Mouse (Mus musculus): ENCODE measurements at regions not wholly inside any gene's neighbourhood (a gene's known extent, or its start where the extent isn't known, plus 50 kb on each side); places are given as distances from the start of the nearest gene placed in this dataset.

DNA sequence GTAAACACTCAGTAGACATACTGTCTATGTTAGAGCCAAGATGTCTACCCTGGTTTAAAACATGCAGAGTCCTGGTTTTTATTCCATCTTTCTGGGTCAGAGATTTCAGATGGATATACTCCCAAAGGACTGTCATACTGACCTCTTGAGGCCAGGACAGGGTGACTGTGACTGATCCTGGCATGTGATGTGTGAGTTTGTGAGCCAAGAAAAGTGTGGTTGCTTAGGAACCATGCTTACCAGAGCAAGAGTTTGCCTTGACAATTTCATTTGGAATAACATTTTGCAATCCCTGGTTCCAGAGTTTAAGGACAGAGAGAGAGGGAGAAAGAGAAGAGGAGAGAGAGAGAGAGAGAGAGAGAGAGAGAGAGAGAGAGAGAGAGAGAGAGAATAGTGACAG, 395.2 kb upstream of the Cdh11 start:
- Histone ChIP-seq H3K79me3 (ENCODE audit: low read depth) (no peaks in the 10 kb centered on the region), H3K79me2 (ENCODE audit: control insufficient read depth, insufficient read depth) (no peaks in the 10 kb centered on the region)
- no peak for TF ChIP-seq MAX (IDR thresholded peaks at IDR 0.05)
- TF ChIP-seq MYOG (IDR thresholded peaks at IDR 0.05; ENCODE audit: control insufficient read depth, extremely low read depth, insufficient read length) = no peak
- no peak for TF ChIP-seq USF1 (IDR thresholded peaks at IDR 0.05; ENCODE audit: low read depth)
- TF ChIP-seq FOSL1 (IDR thresholded peaks at IDR 0.05; ENCODE audit: insufficient read depth, low read length, poor library complexity, severe bottlenecking) = no peak
- no peak for TF ChIP-seq CTCF (IDR thresholded peaks at IDR 0.05; ENCODE audit: control insufficient read depth, insufficient read depth, insufficient read length)
- no peak for TF ChIP-seq MYOD1 (IDR thresholded peaks at IDR 0.05; ENCODE audit: control insufficient read depth, insufficient read length, low read depth)
- no peak for TF ChIP-seq CEBPB (IDR thresholded peaks at IDR 0.05; ENCODE audit: low read depth)

GRCm38 (mm10) chr8:103188720-103189498, 403.5 kb upstream of the Cdh11 start:
- H3K79me2 ChIP-seq (ENCODE audit: control insufficient read depth, insufficient read depth) = no peaks in the 10 kb centered on the region
- H3ac ChIP-seq (ENCODE audit: control insufficient read depth, insufficient read length, low read depth) = no peak overlapping the region
- no peaks in the 10 kb centered on the region for H3K36me3 ChIP-seq (ENCODE audit: control insufficient read depth, insufficient read depth)
- TF ChIP-seq CEBPB (IDR thresholded peaks at IDR 0.05; ENCODE audit: low read depth) (no peak), MAX (IDR thresholded peaks at IDR 0.05) (no peak), MYOG (IDR thresholded peaks at IDR 0.05; ENCODE audit: control insufficient read depth, extremely low read depth, insufficient read length) (no peak), USF1 (IDR thresholded peaks at IDR 0.05; ENCODE audit: low read depth) (no peak), FOSL1 (IDR thresholded peaks at IDR 0.05; ENCODE audit: insufficient read depth, low read length, poor library complexity, severe bottlenecking) (no peak), MYOD1 (IDR thresholded peaks at IDR 0.05; ENCODE audit: control insufficient read depth, insufficient read length, low read depth) (no peak), CTCF (IDR thresholded peaks at IDR 0.05; ENCODE audit: control insufficient read depth, insufficient read depth, insufficient read length) (no peak)
- no peaks in the 10 kb centered on the region for H3K27me3 ChIP-seq (ENCODE audit: control insufficient read depth, insufficient read depth, insufficient read length)
- no peaks in the 10 kb centered on the region for H3K79me3 ChIP-seq (ENCODE audit: low read depth)
- H3K4me3 ChIP-seq (ENCODE audit: insufficient read depth, poor library complexity, severe bottlenecking) = no peak overlapping the region

More for the DNA sequence above, 395.2 kb upstream of the Cdh11 start:
- Histone ChIP-seq H3K36me3 (ENCODE audit: control insufficient read depth, insufficient read depth) (no peaks in the 10 kb centered on the region), H3ac (ENCODE audit: control insufficient read depth, insufficient read length, low read depth) (no peak overlapping the region), H3K27me3 (ENCODE audit: control insufficient read depth, insufficient read depth, insufficient read length) (no peaks in the 10 kb centered on the region), H3K4me3 (ENCODE audit: insufficient read depth, poor library complexity, severe bottlenecking) (no peak overlapping the region)

- H3K36me3 ChIP-seq (ENCODE audit: control insufficient read depth, insufficient read depth) = no peaks in the 10 kb centered on the region
- no peak for TF ChIP-seq CEBPB (IDR thresholded peaks at IDR 0.05; ENCODE audit: low read depth)
- TF ChIP-seq MAX (IDR thresholded peaks at IDR 0.05) = no peak
- no peak for TF ChIP-seq CTCF (IDR thresholded peaks at IDR 0.05; ENCODE audit: control insufficient read depth, insufficient read depth, insufficient read length)
- no peak for TF ChIP-seq FOSL1 (IDR thresholded peaks at IDR 0.05; ENCODE audit: insufficient read depth, low read length, poor library complexity, severe bottlenecking)
- TF ChIP-seq MYOG (IDR thresholded peaks at IDR 0.05; ENCODE audit: control insufficient read depth, extremely low read depth, insufficient read length) = no peak
- TF ChIP-seq MYOD1 (IDR thresholded peaks at IDR 0.05; ENCODE audit: control insufficient read depth, insufficient read length, low read depth) = no peak
- TF ChIP-seq USF1 (IDR thresholded peaks at IDR 0.05; ENCODE audit: low read depth) = no peak
Observed at GRCm38 (mm10) chr8:103198251-103198650, 412.8 kb upstream of the Cdh11 start.

DNA sequence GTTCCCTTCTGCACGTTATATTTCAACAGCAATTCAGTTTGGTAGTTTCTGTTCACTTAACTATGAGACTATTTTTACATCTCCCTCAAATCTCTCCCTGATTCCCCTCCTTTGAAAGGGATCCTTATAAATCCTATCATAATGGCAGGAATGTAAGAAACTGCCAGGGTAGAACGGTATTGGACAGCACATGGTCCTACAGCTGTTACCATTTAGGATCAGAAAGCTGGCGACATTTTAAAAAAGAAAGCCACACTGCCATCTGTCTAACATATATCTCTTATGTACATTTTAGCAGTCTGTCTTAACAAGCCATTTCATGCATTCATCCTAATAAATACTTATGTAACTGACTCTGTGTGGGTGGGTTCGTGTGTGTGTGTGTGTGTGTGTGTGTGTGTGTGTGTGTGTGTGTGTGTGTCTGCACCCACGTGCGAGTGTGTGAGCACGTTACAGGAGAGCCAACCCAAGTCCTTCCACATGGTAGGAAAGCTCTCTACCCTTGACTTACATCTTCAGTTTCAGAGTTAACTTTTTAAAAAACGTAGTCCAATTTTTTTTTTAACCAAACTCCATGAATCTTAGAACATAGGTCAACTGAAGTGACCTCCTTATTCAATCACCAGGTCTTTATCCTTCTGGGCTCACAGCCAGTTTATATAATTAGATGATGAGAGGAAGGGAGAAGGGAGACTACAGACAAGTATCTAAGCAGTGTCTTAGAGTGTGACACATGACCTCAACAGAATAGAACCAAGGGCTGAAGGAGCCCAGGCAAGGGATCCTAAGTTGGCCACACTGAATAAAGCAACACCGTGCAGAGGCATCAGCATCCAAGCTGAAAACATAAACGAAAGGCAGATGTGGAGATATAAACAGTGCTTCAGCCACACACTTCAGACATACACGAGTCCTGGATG, 414.5 kb upstream of the Cdh11 start:
- no peak for TF ChIP-seq MYOD1 (IDR thresholded peaks at IDR 0.05; ENCODE audit: control insufficient read depth, insufficient read length, low read depth)
- no peak for TF ChIP-seq USF1 (IDR thresholded peaks at IDR 0.05; ENCODE audit: low read depth)
- no peak for TF ChIP-seq CEBPB (IDR thresholded peaks at IDR 0.05; ENCODE audit: low read depth)
- no peak for TF ChIP-seq MYOG (IDR thresholded peaks at IDR 0.05; ENCODE audit: control insufficient read depth, extremely low read depth, insufficient read length)
- no peak for TF ChIP-seq MAX (IDR thresholded peaks at IDR 0.05)
- TF ChIP-seq CTCF (IDR thresholded peaks at IDR 0.05; ENCODE audit: control insufficient read depth, insufficient read depth, insufficient read length) = no peak
- no peak for TF ChIP-seq FOSL1 (IDR thresholded peaks at IDR 0.05; ENCODE audit: insufficient read depth, low read length, poor library complexity, severe bottlenecking)
- H3K36me3 ChIP-seq (ENCODE audit: control insufficient read depth, insufficient read depth) = no peaks in the 10 kb centered on the region
- no peak overlapping the region for H3ac ChIP-seq (ENCODE audit: control insufficient read depth, insufficient read length, low read depth)
- H3K4me3 ChIP-seq (ENCODE audit: insufficient read depth, poor library complexity, severe bottlenecking) = no peak overlapping the region
- no peaks in the 10 kb centered on the region for H3K27me3 ChIP-seq (ENCODE audit: control insufficient read depth, insufficient read depth, insufficient read length)
- H3K79me3 ChIP-seq (ENCODE audit: low read depth) = no peaks in the 10 kb centered on the region
- H3K79me2 ChIP-seq (ENCODE audit: control insufficient read depth, insufficient read depth) = no peaks in the 10 kb centered on the region

More at GRCm38 (mm10) chr8:103198251-103198650, 412.8 kb upstream of the Cdh11 start:
- Histone ChIP-seq H3K27me3 (ENCODE audit: control insufficient read depth, insufficient read depth, insufficient read length) (no peaks in the 10 kb centered on the region), H3ac (ENCODE audit: control insufficient read depth, insufficient read length, low read depth) (no peak overlapping the region), H3K79me2 (ENCODE audit: control insufficient read depth, insufficient read depth) (no peaks in the 10 kb centered on the region), H3K4me3 (ENCODE audit: insufficient read depth, poor library complexity, severe bottlenecking) (no peak overlapping the region), H3K79me3 (ENCODE audit: low read depth) (no peaks in the 10 kb centered on the region)

GRCm38 (mm10) chr8:103203710-103204109, 418.3 kb upstream of the Cdh11 start:
- no peaks in the 10 kb centered on the region for H3K36me3 ChIP-seq (ENCODE audit: control insufficient read depth, insufficient read depth)
- no peak overlapping the region for H3K4me3 ChIP-seq (ENCODE audit: insufficient read depth, poor library complexity, severe bottlenecking)
- TF ChIP-seq MYOG (IDR thresholded peaks at IDR 0.05; ENCODE audit: control insufficient read depth, extremely low read depth, insufficient read length) = no peak
- TF ChIP-seq USF1 (IDR thresholded peaks at IDR 0.05; ENCODE audit: low read depth) = no peak
- no peak for TF ChIP-seq MAX (IDR thresholded peaks at IDR 0.05)
- TF ChIP-seq MYOD1 (IDR thresholded peaks at IDR 0.05; ENCODE audit: control insufficient read depth, insufficient read length, low read depth) = no peak
- TF ChIP-seq CEBPB (IDR thresholded peaks at IDR 0.05; ENCODE audit: low read depth) = no peak
- TF ChIP-seq FOSL1 (IDR thresholded peaks at IDR 0.05; ENCODE audit: insufficient read depth, low read length, poor library complexity, severe bottlenecking) = no peak
- TF ChIP-seq CTCF (IDR thresholded peaks at IDR 0.05; ENCODE audit: control insufficient read depth, insufficient read depth, insufficient read length) = no peak
- no peak overlapping the region for H3ac ChIP-seq (ENCODE audit: control insufficient read depth, insufficient read length, low read depth)
- H3K79me3 ChIP-seq (ENCODE audit: low read depth) = no peaks in the 10 kb centered on the region
- H3K79me2 ChIP-seq (ENCODE audit: control insufficient read depth, insufficient read depth) = no peaks in the 10 kb centered on the region
- H3K27me3 ChIP-seq (ENCODE audit: control insufficient read depth, insufficient read depth, insufficient read length) = no peaks in the 10 kb centered on the region

Data from C2C12 (cell line).